Mouse (Mus musculus): Measurements from ENCODE around the gene Hypk.

- no peak for TF ChIP-seq CTCF (IDR thresholded peaks at IDR 0.05; ENCODE audit: extremely low read depth, insufficient read depth, insufficient read length, insufficient replicate concordance)
- no peak for TF ChIP-seq POLR2A (IDR thresholded peaks at IDR 0.05; ENCODE audit: low read depth, low read length)
Observed at GRCm38 (mm10) chr2:121440834-121441605, 12.1 kb upstream of the Hypk start.
